Mouse (Mus musculus): Measurements from ENCODE around the gene Lrrfip1.

DNA sequence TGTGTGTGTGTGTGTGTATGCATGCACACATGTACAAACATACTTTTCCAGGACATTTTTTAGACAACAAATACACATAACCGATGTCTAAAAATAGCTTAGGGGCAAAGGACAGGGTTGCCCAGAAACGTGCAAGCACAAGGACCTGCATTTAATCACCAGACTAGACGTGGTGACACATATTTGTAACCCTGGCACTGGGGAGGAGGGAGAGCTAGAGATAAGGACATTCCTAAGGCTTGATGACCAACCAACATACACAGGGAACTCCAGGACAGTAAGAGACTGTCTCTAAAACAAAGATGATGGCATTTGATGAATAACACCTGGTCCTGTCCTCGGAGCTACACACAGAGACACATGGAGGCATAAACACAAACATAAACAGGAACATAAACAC, 110.8 kb downstream of the Lrrfip1 start:
- TF ChIP-seq CTCF (IDR thresholded peaks at IDR 0.05; ENCODE audit: low read depth) (no peak), EP300 (IDR thresholded peaks at IDR 0.05; ENCODE audit: low read depth) (no peak)

Measured in liver, embryonic 14.5 days (tissue).